Mouse (Mus musculus) CH12.LX (cell line): Measurements from ENCODE around the gene D11Wsu47e. TPM values are rescaled to one million over a fixed set of nuclear protein-coding genes. Genes with fewer than 3 reads are reported as not detected.

Experiments
- DNase-seq: peaks from one replicate; pipeline ENCODE4 v3.0.0-alpha.2; 2013; ENCODE audit errors: extremely low read depth
- H3K27ac ChIP-seq: 2 replicates; pipeline ENCODE4 v1.5.1; 2012; ENCODE audit warnings: low read depth, mild to moderate bottlenecking, control low read depth, moderate library complexity; ENCODE audit not compliant: insufficient read depth
- H3K27me3 ChIP-seq: replicated peaks from 2 replicates; pipeline ENCODE3; 2012; ENCODE audit warnings: inconsistent platforms
- H3K36me3 ChIP-seq, 2 experiments: replicated peaks in 1 of 2; 2 replicates each; pipeline versions ENCODE3 to v1.6.1; 2012; ENCODE audit warnings: inconsistent platforms in 1 of 2, low read length in 1 of 2, mild to moderate bottlenecking in 1 of 2, mixed read lengths in 1 of 2, moderate library complexity in 1 of 2; ENCODE audit not compliant: control insufficient read depth in 1 of 2, insufficient read depth in 1 of 2
- H3K4me1 ChIP-seq, 2 experiments: 2 replicates each; pipeline ENCODE4 v1.6.1; 2012; ENCODE audit warnings: inconsistent platforms in 1 of 2, moderate library complexity in 1 of 2; ENCODE audit not compliant: insufficient read depth in 2 of 2, control insufficient read depth in 1 of 2
- H3K4me2 ChIP-seq: 2 replicates; pipeline ENCODE4 v1.6.1; 2012; ENCODE audit warnings: low read depth, mild to moderate bottlenecking, control low read depth; ENCODE audit not compliant: poor library complexity, insufficient read depth, severe bottlenecking
- H3K4me3 ChIP-seq, 3 experiments: fragments of 150-350 bp in 1 of 3; sonication (generic) in 1 of 3; replicated peaks in 1 of 3; 2 replicates each; pipeline versions ENCODE3 to v1.5.1; 2011 to 2012; ENCODE audit warnings: low read depth in 2 of 3, low read length in 2 of 3, mild to moderate bottlenecking in 2 of 3, moderate library complexity in 2 of 3, control low read depth in 1 of 3, improper control_type of control experiment in 1 of 3, inconsistent platforms in 1 of 3, mixed read lengths in 1 of 3; ENCODE audit not compliant: poor library complexity in 1 of 3
- H3K79me2 ChIP-seq: replicated peaks from 2 replicates; pipeline ENCODE4 v1.6.1; 2012; ENCODE audit warnings: mild to moderate bottlenecking, moderate library complexity; ENCODE audit not compliant: control insufficient read depth, poor library complexity, insufficient read depth, severe bottlenecking; ENCODE audit errors: extremely low read depth
- H3K9ac ChIP-seq: 2 replicates; pipeline ENCODE4 v1.6.1; 2012; ENCODE audit warnings: low read depth, mild to moderate bottlenecking, control low read depth, moderate library complexity; ENCODE audit not compliant: insufficient read depth
- H3K9me3 ChIP-seq: replicated peaks from 2 replicates; pipeline ENCODE3; 2012; ENCODE audit warnings: low read length, inconsistent platforms, mixed read lengths
- CTCF ChIP-seq, 2 experiments: IDR thresholded peaks in 1 of 2; conservative IDR thresholded peaks in 1 of 2; 2 replicates each; pipeline ENCODE4 v1.5.1; 2011 to 2012; ENCODE audit warnings: low read depth in 2 of 2, low read length in 2 of 2, improper control_type of control experiment in 1 of 2, inconsistent platforms in 1 of 2, mild to moderate bottlenecking in 1 of 2, moderate library complexity in 1 of 2
- ZNF384 ChIP-seq: IDR thresholded peaks from 2 replicates; pipeline ENCODE4 v1.6.1; 2012; ENCODE audit warnings: low read depth, low read length, improper control_type of control experiment, inconsistent platforms
- dilution Hi-C: fragments of 300-500 bp; cut with MboI; formaldehyde crosslinking; loops from 2 replicates; pipeline ENCODE4 v1.14.3; 2020; ENCODE audit warnings: low sequenced_read_pairs; ENCODE audit not compliant: extremely low pct_unique_long_range_greater_than_20kb, extremely low pct_ligation_motif_present
- in situ Hi-C: fragments of 300-500 bp; cut with MboI; formaldehyde crosslinking; loops from 3 replicates; pipeline ENCODE4 v1.14.3; 2019; ENCODE audit warnings: low sequenced_read_pairs, low pct_ligation_motif_present, low pct_unique_long_range_greater_than_20kb, mixed read lengths
- polyA plus RNA-seq: library from polyadenylated mRNA; unstranded; fragments of >175 nt; gene quantifications from 2 replicates; pipeline ENCODE4 v1.2.1, GENCODE M21; 2012; ENCODE audit warnings: low read depth; ENCODE audit not compliant: insufficient read length
- total RNA-seq, 2 experiments: library from RNA; depleted of rRNA; stranded (reverse); fragments of 300-350 nt in 1 of 2; fragments of >200 nt in 1 of 2; gene quantifications; 2 replicates each; pipeline ENCODE4 v1.2.3; 2012 to 2014

The D11Wsu47e gene
- total and polyA plus RNA-seq, 3 experiments = 25.1 to 29.6 (median 26.2) TPM

DNA sequence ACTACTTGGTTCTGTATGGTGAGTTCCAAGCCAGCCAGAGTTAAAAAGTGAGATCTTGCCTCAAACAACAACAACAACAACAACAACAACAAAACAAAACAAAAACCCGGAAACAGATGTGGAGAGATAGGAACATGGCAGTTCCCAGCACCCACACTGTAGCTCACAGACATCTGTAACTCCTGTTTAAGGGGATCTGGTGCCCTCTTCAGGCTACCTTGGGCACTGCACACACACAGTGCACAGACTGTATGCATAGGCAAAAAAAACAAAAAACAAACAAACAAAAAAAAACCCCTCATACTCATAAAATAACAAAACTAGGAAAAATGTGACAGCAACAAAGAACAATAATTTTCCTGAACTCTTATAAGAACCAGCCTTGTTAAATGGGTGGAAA lies 58.8 kb downstream of the D11Wsu47e start:
- Histone ChIP-seq H3K27me3 (no peaks in the 10 kb centered on the region), H3K4me2 (no peak overlapping the region), H3K4me3 (no peak overlapping the region), H3K4me1 (peaks cover under 1 to 6% of the 10 kb centered on the region in 2 experiments; a peak in 3 of 4 replicates), H3K27ac (no peak overlapping the region), H3K36me3 (peaks cover 0 to 31% of the 10 kb centered on the region in 2 experiments), H3K9me3 (peaks cover 8% of the 10 kb centered on the region), H3K9ac (no peak overlapping the region), H3K79me2 (no peaks in the 10 kb centered on the region)
- dilution Hi-C loops (no loop called here), in situ Hi-C loops (no loop called here)
- TF ChIP-seq ZNF384 (no peak), CTCF (conservative IDR thresholded peaks at IDR 0.05 in 1 of 2, IDR thresholded peaks at IDR 0.05 in 1 of 2; ENCODE audit: low read depth in 2 of 2, low read length in 2 of 2) (peak; percentile 7 to 26; a peak in 2 of 4 replicates)
- DNase-seq = no peak

Other genes starting within 250 kb of the D11Wsu47e start
- not detected in 2 replicates for gene Sstr2, start 65.1 kb upstream of the D11Wsu47e start, total RNA-seq (2012; rRNA removed)
- gene Sstr2, start 65.1 kb upstream of the D11Wsu47e start, total RNA-seq (2014; rRNA removed) = not detected in 2 replicates
- gene Sstr2, start 65.1 kb upstream of the D11Wsu47e start, polyA plus RNA-seq = not detected in 2 replicates
- gene Cog1, start 35.2 kb upstream of the D11Wsu47e start, total RNA-seq (2012; rRNA removed) = 28.2 and 28.6 TPM in 2 replicates
- 15.4 and 15.8 TPM in 2 replicates for gene Cog1, start 35.2 kb upstream of the D11Wsu47e start, total RNA-seq (2014; rRNA removed)
- 31.5 and 38.6 TPM in 2 replicates for gene Cog1, start 35.2 kb upstream of the D11Wsu47e start, polyA plus RNA-seq
- 52.2 and 54.4 TPM in 2 replicates for gene Slc39a11, start 34.3 kb upstream of the D11Wsu47e start, total RNA-seq (2012; rRNA removed)
- gene Slc39a11, start 34.3 kb upstream of the D11Wsu47e start, total RNA-seq (2014; rRNA removed) = 43.2 and 44.9 TPM in 2 replicates
- gene Slc39a11, start 34.3 kb upstream of the D11Wsu47e start, polyA plus RNA-seq = 51.0 and 53.1 TPM in 2 replicates
- gene Fam104a, start 257 bp upstream of the D11Wsu47e start, total RNA-seq (2012; rRNA removed) = 34.9 and 35.3 TPM in 2 replicates
- gene Fam104a, start 257 bp upstream of the D11Wsu47e start, total RNA-seq (2014; rRNA removed) = 11.6 and 14.6 TPM in 2 replicates
- gene Fam104a, start 257 bp upstream of the D11Wsu47e start, polyA plus RNA-seq = 55.0 and 57.0 TPM in 2 replicates
- 0.13 TPM in 1 of 2 replicates, not detected in the other for gene Cpsf4l, start 25.6 kb downstream of the D11Wsu47e start, total RNA-seq (2012; rRNA removed)
- gene Cpsf4l, start 25.6 kb downstream of the D11Wsu47e start, total RNA-seq (2014; rRNA removed) = not detected in 2 replicates
- gene Cpsf4l, start 25.6 kb downstream of the D11Wsu47e start, polyA plus RNA-seq = 0.43 and 0.53 TPM in 2 replicates
- gene Cdc42ep4, start 67.5 kb downstream of the D11Wsu47e start, total RNA-seq (2012; rRNA removed) = 2.6 and 3.4 TPM in 2 replicates
- 2.3 TPM in 2 replicates for gene Cdc42ep4, start 67.5 kb downstream of the D11Wsu47e start, total RNA-seq (2014; rRNA removed)
- 6.7 and 8.1 TPM in 2 replicates for gene Cdc42ep4, start 67.5 kb downstream of the D11Wsu47e start, polyA plus RNA-seq